Mouse (Mus musculus) splenic B cell, adult 2 months (primary cell): ENCODE measurements around the gene Sncb.
A peak's percentile ranks its signal among the peaks of the same experiment; 100 is the strongest.

Experiments
- DNase-seq: peaks from one replicate; pipeline ENCODE4 v3.0.0-alpha.2; 2011; ENCODE audit warnings: low read depth, low spot score
- H3K27me3 ChIP-seq: 2 replicates; pipeline ENCODE4 v1.6.1; 2012; ENCODE audit warnings: mild to moderate bottlenecking, low read length, moderate library complexity, mixed read lengths; ENCODE audit not compliant: control insufficient read depth, poor library complexity, insufficient read depth, severe bottlenecking
- H3K36me3 ChIP-seq: 2 replicates; pipeline ENCODE4 v1.6.1; 2012; ENCODE audit warnings: mild to moderate bottlenecking, low read length, moderate library complexity, mixed read lengths; ENCODE audit not compliant: control insufficient read depth, poor library complexity, insufficient read depth, severe bottlenecking

The Sncb gene

GRCm38 (mm10) chr13:54766192-54766768 lies at the start of gene Sncb:
Gene Sncb, minus strand, starts transcription at chr13:54766595.
- Histone ChIP-seq H3K27me3 (no peaks in the 10 kb centered on the region), H3K36me3 (no peaks in the 10 kb centered on the region)
- peak; percentile 75 for DNase-seq

DNA sequence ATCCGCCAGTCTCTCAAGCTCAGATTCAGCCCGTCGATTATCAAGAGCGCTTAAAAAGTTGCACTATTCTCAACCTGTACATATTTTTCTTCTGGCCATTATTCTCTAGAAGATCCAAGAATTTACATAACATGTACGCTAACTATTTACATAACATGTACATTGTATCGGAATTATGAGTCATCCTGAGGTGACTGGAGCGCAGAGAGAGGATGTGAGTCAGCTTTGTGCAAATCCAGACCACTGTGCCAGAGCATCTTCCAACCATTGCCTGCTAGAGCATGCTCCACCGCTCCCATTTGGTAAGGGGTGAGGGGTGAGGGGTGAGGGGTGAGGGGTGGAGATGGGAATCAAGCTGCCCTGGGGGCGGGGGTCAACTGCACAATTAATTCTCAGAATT lies 47.0 kb upstream of the Sncb start:
- Histone ChIP-seq H3K27me3 (no peaks in the 10 kb centered on the region), H3K36me3 (no peaks in the 10 kb centered on the region)
- no peak for DNase-seq

DNA sequence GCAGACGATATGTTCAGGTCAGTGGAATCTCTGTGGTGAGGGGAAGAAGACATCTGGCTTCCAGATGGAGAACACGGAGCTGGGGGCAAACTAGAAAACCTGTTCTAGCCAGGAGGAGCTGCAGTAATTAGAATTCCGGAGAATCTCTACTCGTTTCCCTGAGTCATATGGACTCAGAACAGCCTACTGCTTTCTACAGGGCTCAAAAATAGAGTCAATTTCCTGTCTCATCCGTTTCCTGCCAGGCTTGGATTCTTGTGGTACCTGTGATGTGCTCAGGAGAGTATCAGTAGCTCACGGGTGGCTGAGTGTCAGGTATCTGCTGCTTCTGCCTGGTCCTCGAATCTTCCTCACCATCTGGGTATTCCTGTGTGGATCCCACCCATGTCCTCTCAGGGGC lies 45.1 kb upstream of the Sncb start:
- DNase-seq: no peak
- H3K27me3 ChIP-seq: no peaks in the 10 kb centered on the region
- H3K36me3 ChIP-seq: no peaks in the 10 kb centered on the region

- DNase-seq: no peak
- Histone ChIP-seq H3K27me3 (no peaks in the 10 kb centered on the region), H3K36me3 (no peaks in the 10 kb centered on the region)
These were observed 41.7 kb upstream of the Sncb start for GRCm38 (mm10) chr13:54808067-54808466.

DNA sequence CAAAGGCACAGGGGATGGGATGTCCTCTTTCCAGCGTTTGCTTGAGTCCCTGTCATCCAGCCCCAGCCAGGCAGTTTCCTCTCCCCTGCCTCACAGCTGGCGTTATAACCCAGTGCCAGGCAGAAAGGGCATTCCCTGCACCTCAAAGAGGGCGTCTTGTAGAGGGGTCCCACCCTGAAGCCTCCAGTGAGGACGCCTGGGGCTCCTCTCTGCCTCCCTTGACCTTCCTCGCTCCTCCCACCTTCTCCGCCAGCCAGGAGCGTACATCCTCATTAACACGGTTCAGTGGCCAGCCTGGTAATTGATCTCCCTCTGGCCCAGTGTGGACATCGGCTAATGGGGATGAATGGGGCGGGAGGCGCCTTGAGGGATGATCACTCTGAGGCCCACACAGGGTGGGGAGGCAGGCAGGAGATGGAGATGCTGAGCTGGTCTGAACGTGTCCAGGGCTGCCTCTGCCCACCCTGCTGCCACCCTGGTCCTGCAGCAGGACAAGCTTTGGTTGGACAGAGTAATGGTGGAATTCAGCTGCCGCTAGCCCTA lies 40.1 kb upstream of the Sncb start:
- Histone ChIP-seq H3K27me3 (no peaks in the 10 kb centered on the region), H3K36me3 (no peaks in the 10 kb centered on the region)
- DNase-seq: no peak

DNA sequence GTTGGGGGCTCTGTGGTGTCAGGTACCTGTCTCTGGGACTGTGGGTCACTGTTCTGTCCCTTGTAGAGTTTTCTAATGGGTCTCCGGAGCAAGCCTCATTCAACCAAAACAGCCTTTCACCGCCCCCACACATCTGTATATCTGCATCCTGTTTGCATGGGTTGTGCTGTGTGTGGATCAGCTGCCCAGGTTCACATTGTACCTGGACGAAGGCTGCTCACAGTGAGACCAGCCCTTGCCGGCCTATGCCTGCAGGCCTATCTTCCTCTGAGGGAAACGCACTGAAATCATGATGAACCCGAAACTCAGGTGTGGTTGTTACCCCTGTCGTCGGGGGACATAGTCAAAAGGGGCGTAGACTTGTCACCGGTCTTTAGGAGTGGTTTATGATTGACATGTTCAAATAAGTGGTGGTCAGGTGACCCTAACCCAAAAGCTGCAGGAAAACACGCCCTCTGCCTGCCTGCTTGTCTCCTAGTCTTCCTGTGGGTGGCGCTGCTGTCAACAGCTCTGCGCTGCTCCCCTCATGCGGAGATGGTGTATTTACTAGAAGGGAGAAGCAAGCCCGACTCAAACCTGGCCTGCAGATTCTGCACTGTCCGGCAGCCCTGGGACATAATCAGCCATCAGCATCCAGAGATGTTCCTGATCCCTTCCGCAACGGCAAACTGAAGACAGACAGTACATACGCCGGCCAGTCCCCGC lies 38.9 kb upstream of the Sncb start:
- Histone ChIP-seq H3K36me3 (no peaks in the 10 kb centered on the region), H3K27me3 (no peaks in the 10 kb centered on the region)
- no peak for DNase-seq

- Histone ChIP-seq H3K27me3 (no peaks in the 10 kb centered on the region), H3K36me3 (no peaks in the 10 kb centered on the region)
- DNase-seq: no peak
These were observed 36.6 kb upstream of the Sncb start for GRCm38 (mm10) chr13:54803010-54803409.

GRCm38 (mm10) chr13:54800206-54800605 lies 33.8 kb upstream of the Sncb start:
- DNase-seq: no peak
- H3K36me3 ChIP-seq: no peaks in the 10 kb centered on the region

GRCm38 (mm10) chr13:54799701-54800100 lies 33.3 kb upstream of the Sncb start:
- peak; percentile 84 for DNase-seq
- no peaks in the 10 kb centered on the region for H3K36me3 ChIP-seq
- no peaks in the 10 kb centered on the region for H3K27me3 ChIP-seq

More at GRCm38 (mm10) chr13:54800206-54800605, 33.8 kb upstream of the Sncb start:
- no peaks in the 10 kb centered on the region for H3K27me3 ChIP-seq

DNA sequence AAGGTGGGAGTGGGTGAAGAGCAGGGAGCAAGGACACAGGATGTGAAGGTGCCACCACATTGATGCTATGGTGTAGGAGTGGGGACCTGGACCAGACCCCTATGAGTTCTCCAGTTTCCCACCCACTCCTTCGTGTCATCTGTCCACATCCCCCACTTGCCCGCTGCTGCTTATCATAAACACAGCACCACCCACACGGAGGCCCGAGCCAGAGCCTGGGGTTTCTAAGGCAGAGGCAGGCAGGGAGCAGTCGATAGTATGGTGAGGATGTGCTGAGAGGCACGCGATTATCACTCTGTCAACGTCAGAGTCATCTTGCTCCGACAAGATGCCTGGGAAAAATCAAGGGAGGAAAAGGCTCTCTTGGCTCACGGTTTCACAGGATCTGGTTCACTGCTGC lies 32.3 kb upstream of the Sncb start:
- no peaks in the 10 kb centered on the region for H3K27me3 ChIP-seq
- no peak for DNase-seq
- H3K36me3 ChIP-seq: no peaks in the 10 kb centered on the region

- H3K36me3 ChIP-seq: no peaks in the 10 kb centered on the region
These were observed 31.7 kb upstream of the Sncb start for GRCm38 (mm10) chr13:54797861-54798643.

DNA sequence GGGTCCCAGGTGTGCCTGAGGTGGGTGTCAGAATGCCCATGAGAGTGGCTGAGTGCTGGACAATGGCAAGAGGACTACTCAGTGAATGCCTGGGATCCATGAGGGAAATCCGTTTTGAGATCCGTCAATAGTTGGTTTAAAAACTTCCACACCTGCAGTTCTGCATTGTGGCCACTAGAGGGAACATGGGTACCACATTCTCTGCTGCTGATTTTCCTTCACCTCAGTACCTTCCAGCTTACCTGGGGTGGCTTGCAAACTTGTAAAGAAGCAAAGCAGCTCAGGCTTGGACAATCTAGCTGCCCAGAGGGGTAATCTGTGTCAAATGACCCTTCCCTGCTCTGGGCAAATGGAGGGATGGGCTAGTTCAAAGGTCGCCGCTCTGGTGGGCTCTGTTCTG lies 31.0 kb upstream of the Sncb start:
- DNase-seq: peak; percentile 67
- Histone ChIP-seq H3K27me3 (no peaks in the 10 kb centered on the region), H3K36me3 (no peaks in the 10 kb centered on the region)

More at GRCm38 (mm10) chr13:54797861-54798643, 31.7 kb upstream of the Sncb start:
- no peaks in the 10 kb centered on the region for H3K27me3 ChIP-seq
- no peak for DNase-seq

GRCm38 (mm10) chr13:54794843-54795242 lies 28.4 kb upstream of the Sncb start:
- no peak for DNase-seq
- no peaks in the 10 kb centered on the region for H3K36me3 ChIP-seq
- no peaks in the 10 kb centered on the region for H3K27me3 ChIP-seq

DNA sequence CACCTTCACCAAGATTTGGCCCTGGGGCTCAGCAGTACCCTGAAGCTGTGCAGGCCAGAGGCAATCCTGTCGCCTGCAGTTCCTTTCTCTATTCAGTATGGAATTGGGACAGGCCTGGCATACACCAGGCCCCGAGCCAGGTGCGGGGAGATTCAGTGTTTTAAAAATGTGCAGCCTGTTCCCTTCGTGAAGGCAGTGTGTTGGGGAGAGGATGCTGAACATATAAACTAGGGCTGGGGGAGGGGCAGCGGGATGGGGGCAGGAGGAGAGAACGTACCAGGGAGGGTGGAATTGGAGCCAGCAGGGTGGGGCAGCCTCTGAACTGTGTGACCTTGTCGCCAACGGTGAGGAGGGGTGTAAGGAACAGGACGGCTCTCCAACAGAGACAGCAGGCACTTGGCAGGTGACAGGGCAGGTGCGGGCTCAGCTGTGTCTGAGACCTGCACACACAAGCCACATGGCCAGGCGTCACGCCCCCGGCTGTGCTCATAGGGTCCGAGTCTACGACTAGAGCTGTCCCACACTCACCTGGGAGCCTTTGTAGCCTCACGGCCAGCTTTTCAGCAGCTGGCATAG lies 27.7 kb upstream of the Sncb start:
- no peak for DNase-seq
- no peaks in the 10 kb centered on the region for H3K27me3 ChIP-seq
- no peaks in the 10 kb centered on the region for H3K36me3 ChIP-seq
